Mouse (Mus musculus): Measurements from ENCODE around the gene Bhlhb9.

- no peak for TF ChIP-seq POLR2A (IDR thresholded peaks at IDR 0.05; ENCODE audit: insufficient read depth, low read depth, low read length)
- no peak for TF ChIP-seq CTCF (IDR thresholded peaks at IDR 0.05; ENCODE audit: insufficient read depth, low read depth, low read length)
Observed at GRCm38 (mm10) chrX:135916580-135916979, 119.2 kb downstream of the Bhlhb9 start.
